Mouse (Mus musculus): ENCODE data around the gene Elfn1.

Elfn1 gene

DNA sequence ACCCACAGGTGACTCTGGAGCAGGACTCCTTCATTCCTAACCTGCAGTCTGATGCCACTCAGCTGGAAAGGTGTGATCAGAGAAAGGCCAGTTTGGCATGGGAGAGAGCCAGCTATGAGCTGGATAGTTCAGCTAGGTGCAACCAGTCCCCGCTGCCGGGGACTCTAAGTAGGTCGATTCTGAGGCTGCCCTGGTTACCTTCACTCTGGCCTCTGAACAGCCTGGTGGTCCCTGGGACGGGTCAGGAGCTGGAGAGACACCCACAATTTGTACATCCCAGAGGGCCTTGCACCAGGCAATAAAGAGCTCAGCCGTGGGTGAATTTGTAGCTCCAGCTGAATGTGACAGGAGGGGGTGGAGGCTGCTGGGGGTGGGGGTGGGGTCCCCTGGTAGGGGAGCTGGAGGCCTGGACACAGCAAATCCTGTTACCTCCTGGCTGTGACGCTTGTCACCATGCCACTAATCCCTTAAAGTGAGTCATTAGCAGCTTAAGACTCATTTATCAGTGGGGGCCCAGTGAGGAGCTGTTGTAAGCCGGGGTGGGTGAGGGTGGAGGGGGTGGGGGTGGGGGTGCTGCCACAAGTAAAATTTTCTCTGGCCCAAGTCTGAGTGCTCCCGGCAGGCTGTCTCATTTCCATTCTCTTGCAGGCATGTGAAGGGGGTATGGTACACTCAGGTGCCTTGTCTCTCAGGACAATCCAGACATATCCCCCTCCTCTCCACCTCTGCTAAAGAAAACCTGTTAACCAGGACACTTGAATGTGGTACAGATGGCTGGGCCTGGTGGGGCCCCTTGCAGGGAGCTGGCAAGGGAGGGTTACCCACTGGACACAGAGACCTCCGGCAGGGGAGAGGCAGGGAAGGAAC is 100.1 kb downstream of the Elfn1 start:
- in situ Hi-C loops (cut with MboI; ENCODE audit: low pct_unique_long_range_greater_than_20kb in 1 of 2, low sequenced_read_pairs in 2 of 2, unreplicated experiment in 1 of 2): no loop called here

DNA sequence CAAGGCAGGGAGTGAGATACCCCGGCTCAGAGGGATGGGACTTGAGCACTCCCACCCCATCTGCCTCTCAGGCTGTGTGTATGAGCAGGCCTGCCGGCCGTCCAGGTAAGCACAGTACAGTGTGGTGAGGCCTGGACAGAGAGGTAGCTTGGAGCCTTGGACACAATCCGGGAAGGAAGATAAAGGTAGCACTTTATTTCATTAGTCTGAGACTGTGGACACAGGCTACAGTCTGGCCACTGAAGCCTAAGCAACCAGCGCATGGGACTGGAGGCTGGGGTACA is 100.7 kb downstream of the Elfn1 start:
- in situ Hi-C loops (cut with MboI; ENCODE audit: low pct_unique_long_range_greater_than_20kb in 1 of 2, low sequenced_read_pairs in 2 of 2, unreplicated experiment in 1 of 2): no loop called here

DNA sequence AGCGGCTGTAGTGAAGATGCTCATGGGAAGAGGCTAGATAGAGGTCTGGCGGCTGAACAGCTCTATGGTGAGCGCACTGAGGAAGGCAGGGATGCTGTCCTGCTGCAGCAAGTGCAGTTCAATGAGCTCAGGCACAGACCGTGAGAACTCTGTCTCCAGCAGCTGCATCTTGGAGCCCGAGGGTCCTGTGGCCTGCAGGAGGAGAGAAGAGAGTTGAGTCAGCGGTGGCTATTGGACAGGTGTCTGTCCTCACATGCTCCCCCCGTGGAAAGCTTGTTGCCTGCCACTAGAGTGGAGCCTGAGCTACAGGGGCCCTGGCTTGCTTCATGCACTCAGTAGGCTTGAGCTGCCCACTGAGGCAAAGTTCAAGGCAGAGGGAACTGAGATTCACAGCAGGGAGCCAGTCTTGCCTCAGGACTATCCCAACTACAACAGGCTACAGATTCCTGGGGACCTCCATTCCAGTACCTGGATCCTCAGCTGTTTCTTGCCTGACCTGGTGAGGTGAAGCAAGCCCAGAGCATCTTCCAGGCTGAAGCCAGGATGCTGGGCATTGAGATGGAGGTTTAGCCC is 101.4 kb downstream of the Elfn1 start:
- in situ Hi-C loops (cut with MboI; ENCODE audit: low pct_unique_long_range_greater_than_20kb in 1 of 2, low sequenced_read_pairs in 2 of 2, unreplicated experiment in 1 of 2): no loop called here

DNA sequence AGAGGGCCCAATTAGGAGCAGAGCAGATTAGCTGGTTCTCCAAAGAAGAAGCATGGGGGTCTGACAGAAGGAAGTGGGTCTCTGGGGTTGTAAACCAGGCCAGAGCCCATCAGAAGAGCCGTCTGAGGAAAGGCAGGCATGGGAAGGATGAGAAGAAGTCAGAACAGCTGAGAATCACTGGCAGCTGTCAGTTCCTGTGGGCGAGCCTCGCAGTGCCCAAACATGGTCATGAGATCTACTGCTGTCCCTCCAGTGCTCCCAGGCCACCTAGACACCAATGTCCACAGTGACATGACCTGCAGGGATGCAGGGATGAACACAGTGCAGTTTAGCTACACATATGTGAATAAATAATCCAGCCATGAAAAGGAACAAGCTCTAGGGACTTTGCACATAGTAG is 102.7 kb downstream of the Elfn1 start:
- in situ Hi-C loops (cut with MboI; ENCODE audit: low pct_unique_long_range_greater_than_20kb in 1 of 2, low sequenced_read_pairs in 2 of 2, unreplicated experiment in 1 of 2): no loop called here

DNA sequence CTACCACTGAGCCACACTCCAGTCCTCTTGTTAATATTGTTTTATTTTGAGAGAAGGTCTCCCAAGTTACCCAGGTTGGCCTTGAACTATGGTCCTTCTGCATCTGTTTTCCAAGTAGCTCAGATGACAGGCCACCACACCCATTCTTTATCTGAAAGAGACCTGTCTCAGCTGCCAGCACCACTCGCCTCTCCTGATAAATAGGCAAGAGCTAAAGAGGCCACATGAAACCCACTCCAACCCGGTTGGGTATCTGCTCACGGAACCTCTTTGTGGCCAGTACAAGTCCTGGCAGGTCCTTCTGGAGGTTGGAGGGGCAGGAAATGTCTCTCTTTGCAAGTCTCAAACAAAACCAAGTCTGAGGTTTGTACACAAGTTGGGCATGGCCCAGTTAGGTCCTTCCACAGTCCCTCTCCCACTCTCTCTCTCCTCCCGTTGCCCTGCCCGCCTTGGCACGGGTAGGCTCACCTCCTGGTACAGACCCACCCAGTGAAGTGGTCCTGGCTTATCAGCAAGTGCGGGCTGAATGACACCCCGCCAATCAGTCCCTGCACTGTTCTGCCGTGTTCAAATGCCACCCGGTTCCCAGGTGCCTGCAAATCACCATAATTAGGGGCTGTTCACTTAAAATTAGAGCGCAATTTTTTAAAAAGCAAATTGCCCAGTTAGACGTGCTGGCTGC is 104.7 kb downstream of the Elfn1 start:
- in situ Hi-C loops (cut with MboI; ENCODE audit: low pct_unique_long_range_greater_than_20kb in 1 of 2, low sequenced_read_pairs in 2 of 2, unreplicated experiment in 1 of 2): no loop called here

DNA sequence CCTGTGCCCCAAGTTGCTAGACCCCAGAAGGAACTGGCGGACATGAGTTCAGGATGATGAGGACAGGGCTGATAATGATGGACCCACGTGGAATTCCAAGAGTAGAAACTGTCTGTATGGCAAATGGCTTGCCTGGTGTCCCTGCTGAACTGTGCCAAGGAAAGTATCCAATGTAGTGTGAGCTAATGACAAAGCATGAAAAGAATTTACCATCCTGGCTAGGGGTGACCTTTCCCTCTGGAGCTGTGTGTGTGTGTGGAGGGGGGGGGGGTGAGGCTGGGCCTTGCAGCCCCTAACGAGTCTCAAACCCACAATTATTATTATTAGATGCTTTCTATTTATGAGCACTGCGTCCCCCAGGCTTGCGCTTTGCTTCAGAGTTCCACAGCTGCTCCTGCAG is 105.9 kb downstream of the Elfn1 start:
- in situ Hi-C loops (cut with MboI; ENCODE audit: low pct_unique_long_range_greater_than_20kb in 1 of 2, low sequenced_read_pairs in 2 of 2, unreplicated experiment in 1 of 2): no loop called here

DNA sequence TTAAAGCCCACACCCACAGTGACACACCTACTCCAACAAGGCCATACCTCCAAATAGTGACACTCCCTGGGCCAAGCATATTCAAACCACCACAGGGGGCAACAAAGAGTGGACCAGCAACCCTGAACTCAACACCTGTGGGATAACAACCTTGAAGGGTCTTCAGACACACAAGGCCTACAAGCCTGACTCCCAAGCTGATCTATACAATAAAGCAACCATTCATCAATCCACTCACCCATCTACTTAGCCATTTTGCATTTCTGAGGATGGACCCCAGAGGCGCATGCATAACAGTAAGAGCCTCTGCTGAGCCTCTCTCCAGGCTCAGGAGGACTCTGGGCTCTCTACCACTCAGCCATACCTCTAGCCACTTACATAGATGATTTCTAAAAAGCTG is 109.2 kb downstream of the Elfn1 start:
- in situ Hi-C loops (cut with MboI; ENCODE audit: low pct_unique_long_range_greater_than_20kb in 1 of 2, low sequenced_read_pairs in 2 of 2, unreplicated experiment in 1 of 2): no loop called here

DNA sequence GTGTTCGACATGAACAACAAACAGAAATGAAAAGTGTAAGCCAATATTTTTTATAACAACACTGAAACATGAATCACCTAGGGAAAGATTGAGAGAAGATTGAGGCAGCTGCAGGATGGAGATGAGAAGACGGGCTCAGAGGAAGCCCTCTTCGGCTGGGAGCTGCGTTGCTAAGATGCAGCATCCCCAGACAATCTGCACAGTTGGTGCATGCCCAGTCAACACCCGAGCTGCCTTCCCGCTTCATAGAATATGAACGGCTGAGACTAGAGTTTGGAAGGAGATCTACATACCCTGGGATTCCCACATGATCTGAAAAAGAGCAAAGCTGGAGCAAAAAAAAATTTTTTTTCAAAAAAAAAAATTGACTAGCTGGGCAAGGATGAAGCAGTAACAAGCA is 111.0 kb downstream of the Elfn1 start:
- in situ Hi-C loops (cut with MboI; ENCODE audit: low pct_unique_long_range_greater_than_20kb in 1 of 2, low sequenced_read_pairs in 2 of 2, unreplicated experiment in 1 of 2): no loop called here

DNA sequence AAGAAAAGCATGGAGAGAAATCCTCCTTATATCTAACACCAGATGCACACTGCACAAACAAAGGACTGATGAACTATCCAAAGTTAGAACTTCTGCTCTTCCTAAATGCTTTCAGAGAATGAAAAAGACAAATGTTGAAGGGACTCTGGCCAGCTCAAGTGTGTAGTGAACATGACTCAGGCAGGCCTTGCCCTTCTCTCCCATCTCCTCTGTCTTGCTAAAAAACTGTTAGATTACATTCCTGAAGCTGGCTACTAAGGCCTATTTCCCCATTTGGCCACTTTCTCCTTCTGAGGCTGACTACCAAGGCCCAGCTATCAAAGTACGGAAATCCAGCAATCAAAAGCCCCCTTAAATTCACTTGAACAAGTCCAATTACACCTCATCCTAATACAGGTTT is 111.9 kb downstream of the Elfn1 start:
- in situ Hi-C loops (cut with MboI; ENCODE audit: low pct_unique_long_range_greater_than_20kb in 1 of 2, low sequenced_read_pairs in 2 of 2, unreplicated experiment in 1 of 2): no loop called here

DNA sequence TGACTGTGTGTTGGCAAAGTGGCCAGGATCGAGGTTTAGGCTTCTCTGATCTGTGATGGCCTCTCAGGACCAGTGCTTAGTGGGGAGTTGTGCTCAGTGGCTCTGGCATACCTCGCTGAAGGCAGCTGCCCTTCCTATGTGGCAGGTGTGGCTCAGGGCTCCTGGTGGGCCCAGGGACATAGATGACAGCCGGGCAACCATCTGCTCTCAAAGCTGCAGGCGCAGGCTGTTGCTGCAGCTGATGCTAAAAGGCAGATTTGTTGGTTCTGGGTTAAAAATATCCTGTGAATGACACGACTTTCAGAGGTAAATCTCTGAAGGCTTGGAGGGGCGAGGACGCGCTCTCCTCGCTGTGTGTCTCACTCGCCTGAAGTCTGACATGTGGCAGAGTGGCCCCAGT is 114.0 kb downstream of the Elfn1 start:
- in situ Hi-C loops (cut with MboI; ENCODE audit: low pct_unique_long_range_greater_than_20kb in 1 of 2, low sequenced_read_pairs in 2 of 2, unreplicated experiment in 1 of 2): no loop called here

DNA sequence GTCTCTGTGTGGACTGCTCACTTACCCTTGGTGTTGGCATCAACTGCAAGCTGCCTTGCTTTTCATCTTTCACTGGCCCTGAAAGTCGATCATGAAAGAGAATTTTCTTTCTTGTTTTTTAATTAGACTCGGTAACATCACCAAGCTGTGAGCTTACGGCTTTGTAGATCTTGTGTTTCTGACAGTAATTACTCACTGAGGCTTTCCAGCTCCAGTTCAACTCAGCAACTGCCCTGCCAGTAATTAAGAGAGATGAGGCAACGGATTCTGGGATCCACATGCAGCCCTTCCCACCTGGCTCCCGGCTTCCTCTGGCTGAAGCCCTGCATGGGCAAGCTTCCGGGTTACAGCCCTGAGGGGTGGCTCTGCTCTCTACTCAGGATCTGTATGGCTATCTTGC is 115.1 kb downstream of the Elfn1 start:
- in situ Hi-C loops (cut with MboI; ENCODE audit: low pct_unique_long_range_greater_than_20kb in 1 of 2, low sequenced_read_pairs in 2 of 2, unreplicated experiment in 1 of 2): no loop called here

DNA sequence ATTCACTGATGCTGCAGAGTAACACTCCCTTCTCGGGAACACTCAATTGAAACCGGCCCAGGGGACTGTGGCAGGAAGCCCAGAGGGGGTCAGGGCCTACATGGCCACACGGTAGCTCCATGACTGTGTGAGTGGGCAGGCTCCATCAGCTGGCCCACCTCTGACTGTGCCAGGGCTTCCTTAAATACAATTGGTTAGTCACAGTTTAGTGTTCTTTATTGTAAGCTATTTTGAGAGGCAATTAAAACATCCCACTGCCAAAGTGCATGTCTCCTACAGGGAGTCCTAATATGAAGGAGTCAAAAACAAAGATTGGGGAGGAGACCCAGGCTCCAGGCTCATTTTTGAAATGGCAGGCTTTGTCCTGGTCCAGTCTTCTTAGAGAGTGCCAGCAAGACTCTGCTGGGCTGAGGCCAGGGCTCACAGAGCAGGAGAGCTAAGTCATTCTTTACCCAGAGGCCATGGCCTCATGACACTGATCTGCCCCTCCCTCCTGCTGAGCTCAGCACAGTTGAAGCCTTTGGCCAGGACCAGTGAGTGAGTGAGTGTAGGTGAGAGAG is 116.3 kb downstream of the Elfn1 start:
- in situ Hi-C loops (cut with MboI; ENCODE audit: low pct_unique_long_range_greater_than_20kb in 1 of 2, low sequenced_read_pairs in 2 of 2, unreplicated experiment in 1 of 2): no loop called here
